Mouse (Mus musculus) heart, embryonic 15.5 days (tissue): ENCODE data around the gene Sez6l. TPM values are rescaled to one million over a fixed set of nuclear protein-coding genes. Genes with fewer than 3 reads are reported as not detected.

ENCODE experiments used
- ATAC-seq: fragments of 200-750 bp; cut with Nextera tagmentation; replicated peaks from 2 replicates; pipeline ENCODE4 v1.8.0; 2017; ENCODE audit warnings: low read depth, moderate TSS enrichment; ENCODE audit not compliant: insufficient number of reproducible peaks, insufficient read depth, low FRiP score
- H3K27ac ChIP-seq: fragments of 300-500 bp; sonication (generic); 2 replicates; pipeline ENCODE4 v1.5.1; 2015; ENCODE audit warnings: mild to moderate bottlenecking, inconsistent platforms
- H3K27me3 ChIP-seq: fragments of 300-500 bp; sonication (generic); 2 replicates; pipeline ENCODE4 v1.6.1; 2015; ENCODE audit warnings: inconsistent platforms
- H3K36me3 ChIP-seq: fragments of 300-500 bp; sonication (generic); 2 replicates; pipeline ENCODE4 v1.6.1; 2015; ENCODE audit warnings: mild to moderate bottlenecking, inconsistent platforms
- H3K4me1 ChIP-seq: fragments of 300-500 bp; sonication (generic); replicated peaks from 2 replicates; pipeline ENCODE4 v1.6.1; 2015; ENCODE audit warnings: inconsistent platforms
- H3K4me2 ChIP-seq: fragments of 300-500 bp; sonication (generic); 2 replicates; pipeline ENCODE4 v1.6.1; 2015; ENCODE audit warnings: inconsistent platforms, mild to moderate bottlenecking, moderate library complexity
- H3K4me3 ChIP-seq: fragments of 300-500 bp; sonication (generic); 2 replicates; pipeline ENCODE4 v1.5.1; 2015; ENCODE audit warnings: mild to moderate bottlenecking, inconsistent platforms
- H3K9ac ChIP-seq: fragments of 300-500 bp; sonication (generic); 2 replicates; pipeline ENCODE4 v1.6.1; 2015; ENCODE audit warnings: mild to moderate bottlenecking, inconsistent platforms
- H3K9me3 ChIP-seq: fragments of 300-500 bp; sonication (generic); replicated peaks from 2 replicates; pipeline ENCODE4 v1.6.1; 2016; ENCODE audit warnings: inconsistent platforms
- WGBS: fragments of 180-500 bp; shearing (Covaris S2); methylation state at CpG from one replicate; pipeline ENCODE4 v1.1.7; 2015; ENCODE audit warnings: mixed read lengths; 5-methylcytosine and 5-hydroxymethylcytosine counted together
- polyA plus RNA-seq: library from polyadenylated mRNA; unstranded; fragments of >200 nt; fragmentation: Nextera tagmentation; extraction: Ambion mirVana; gene quantifications from 2 replicates; pipeline ENCODE4 v1.2.1, GENCODE M21; 2015

Gene Sez6l
- polyA plus RNA-seq, 1 experiment from 2014 or later: 0.33 TPM

- no peaks in the 10 kb centered on the region for H3K36me3 ChIP-seq
- no peak overlapping the region for H3K9ac ChIP-seq
- H3K4me3 ChIP-seq: no peak overlapping the region
- no peak overlapping the region for H3K4me2 ChIP-seq
- no peak for ATAC-seq
- H3K4me1 ChIP-seq: peaks cover 5% of the 10 kb centered on the region
- peaks cover 32% of the 10 kb centered on the region for H3K27me3 ChIP-seq
- no peaks in the 10 kb centered on the region for H3K9me3 ChIP-seq
- H3K27ac ChIP-seq: no peak overlapping the region
- WGBS: 91% methylated on average over 3 of the region's 3 CpGs
Measured at GRCm38 (mm10) chr5:112516527-112516926, 60.5 kb downstream of the Sez6l start.

GRCm38 (mm10) chr5:112510351-112510750 is 66.6 kb downstream of the Sez6l start:
- Histone ChIP-seq H3K9me3 (no peaks in the 10 kb centered on the region), H3K27ac (no peak overlapping the region), H3K4me1 (no peaks in the 10 kb centered on the region), H3K27me3 (peaks cover 26% of the 10 kb centered on the region), H3K4me2 (no peak overlapping the region), H3K9ac (no peak overlapping the region), H3K4me3 (no peak overlapping the region), H3K36me3 (no peaks in the 10 kb centered on the region)
- 63% methylated on average over 8 of the region's 8 CpGs for WGBS
- no peak for ATAC-seq

- Histone ChIP-seq H3K4me3 (no peak overlapping the region), H3K36me3 (no peaks in the 10 kb centered on the region), H3K4me1 (no peaks in the 10 kb centered on the region), H3K9ac (no peak overlapping the region), H3K27me3 (peaks cover 26% of the 10 kb centered on the region), H3K27ac (no peak overlapping the region), H3K9me3 (no peaks in the 10 kb centered on the region), H3K4me2 (no peak overlapping the region)
- ATAC-seq: no peak
- 61% methylated on average over 5 of the region's 5 CpGs for WGBS
Measured at GRCm38 (mm10) chr5:112509916-112510315, 67.1 kb downstream of the Sez6l start.

- no peaks in the 10 kb centered on the region for H3K9me3 ChIP-seq
- no peak overlapping the region for H3K27ac ChIP-seq
- H3K4me2 ChIP-seq: no peak overlapping the region
- no peak overlapping the region for H3K9ac ChIP-seq
- peaks cover 21% of the 10 kb centered on the region for H3K27me3 ChIP-seq
- no peaks in the 10 kb centered on the region for H3K4me1 ChIP-seq
- ATAC-seq: no peak
- 74% methylated on average over 4 of the region's 4 CpGs for WGBS
- no peak overlapping the region for H3K4me3 ChIP-seq
- H3K36me3 ChIP-seq: no peaks in the 10 kb centered on the region
Measured at GRCm38 (mm10) chr5:112505595-112505994, 71.4 kb downstream of the Sez6l start.

- no peak for ATAC-seq
- Histone ChIP-seq H3K36me3 (no peaks in the 10 kb centered on the region), H3K4me3 (no peak overlapping the region), H3K9me3 (no peaks in the 10 kb centered on the region), H3K27me3 (peaks cover 20% of the 10 kb centered on the region), H3K4me2 (no peak overlapping the region), H3K9ac (no peak overlapping the region), H3K4me1 (peaks cover 6% of the 10 kb centered on the region), H3K27ac (no peak overlapping the region)
- WGBS: 58% methylated on average over 2 of the region's 2 CpGs
Measured at GRCm38 (mm10) chr5:112501384-112501783, 75.6 kb downstream of the Sez6l start.

GRCm38 (mm10) chr5:112499918-112500682 is 76.9 kb downstream of the Sez6l start:
- ATAC-seq: no peak
- no peaks in the 10 kb centered on the region for H3K9me3 ChIP-seq
- no peak overlapping the region for H3K4me3 ChIP-seq
- no peak overlapping the region for H3K27ac ChIP-seq
- H3K4me1 ChIP-seq: peaks cover 6% of the 10 kb centered on the region
- H3K36me3 ChIP-seq: no peaks in the 10 kb centered on the region
- WGBS: 64% methylated on average over 8 of the region's 8 CpGs
- H3K4me2 ChIP-seq: no peak overlapping the region
- H3K27me3 ChIP-seq: peaks cover 27% of the 10 kb centered on the region
- no peak overlapping the region for H3K9ac ChIP-seq

- Histone ChIP-seq H3K4me3 (no peak overlapping the region), H3K36me3 (no peaks in the 10 kb centered on the region), H3K27ac (no peak overlapping the region), H3K4me1 (peaks cover 6% of the 10 kb centered on the region), H3K4me2 (no peak overlapping the region), H3K9ac (no peak overlapping the region), H3K9me3 (no peaks in the 10 kb centered on the region), H3K27me3 (peaks cover 23% of the 10 kb centered on the region; the same call in 1 of the 2 replicates)
- 48% methylated on average over 13 of the region's 13 CpGs for WGBS
- no peak; the same call in 1 of the 2 replicates for ATAC-seq
Measured at GRCm38 (mm10) chr5:112498921-112499917, 77.8 kb downstream of the Sez6l start.

GRCm38 (mm10) chr5:112496753-112497369 is 80.1 kb downstream of the Sez6l start:
- peaks cover 27% of the 10 kb centered on the region; the same call in 1 of the 2 replicates for H3K27me3 ChIP-seq
- no peak overlapping the region for H3K4me2 ChIP-seq
- no peak for ATAC-seq
- H3K27ac ChIP-seq: no peak overlapping the region
- no peak overlapping the region for H3K4me3 ChIP-seq
- peaks cover 10% of the 10 kb centered on the region for H3K4me1 ChIP-seq
- 44% methylated on average over 7 of the region's 7 CpGs for WGBS
- H3K36me3 ChIP-seq: no peaks in the 10 kb centered on the region
- H3K9ac ChIP-seq: no peak overlapping the region
- no peaks in the 10 kb centered on the region for H3K9me3 ChIP-seq

- no peaks in the 10 kb centered on the region for H3K36me3 ChIP-seq
- ATAC-seq: no peak
- H3K9ac ChIP-seq: no peak overlapping the region
- H3K9me3 ChIP-seq: no peaks in the 10 kb centered on the region
- WGBS: 31% methylated on average over 11 of the region's 11 CpGs
- 0 out of 2 replicates have a peak, but pooled peaks cover 4% of the 10 kb centered on the region for H3K4me1 ChIP-seq
- peaks cover 33% of the 10 kb centered on the region; the same call in 1 of the 2 replicates for H3K27me3 ChIP-seq
- H3K4me2 ChIP-seq: no peak overlapping the region
- no peak overlapping the region for H3K4me3 ChIP-seq
- no peak overlapping the region for H3K27ac ChIP-seq
Measured at GRCm38 (mm10) chr5:112493492-112493891, 83.5 kb downstream of the Sez6l start.

GRCm38 (mm10) chr5:112491489-112491888 is 85.5 kb downstream of the Sez6l start:
- Histone ChIP-seq H3K27ac (no peak overlapping the region), H3K4me1 (0 out of 2 replicates have a peak, but pooled peaks cover 4% of the 10 kb centered on the region), H3K9me3 (no peaks in the 10 kb centered on the region), H3K9ac (no peak overlapping the region), H3K36me3 (no peaks in the 10 kb centered on the region), H3K4me2 (no peak overlapping the region), H3K27me3 (peaks cover 28% of the 10 kb centered on the region), H3K4me3 (no peak overlapping the region)
- ATAC-seq: no peak
- 54% methylated on average over 11 of the region's 11 CpGs for WGBS
